Mouse (Mus musculus): ENCODE measurements around the gene Cfap65.

DNA sequence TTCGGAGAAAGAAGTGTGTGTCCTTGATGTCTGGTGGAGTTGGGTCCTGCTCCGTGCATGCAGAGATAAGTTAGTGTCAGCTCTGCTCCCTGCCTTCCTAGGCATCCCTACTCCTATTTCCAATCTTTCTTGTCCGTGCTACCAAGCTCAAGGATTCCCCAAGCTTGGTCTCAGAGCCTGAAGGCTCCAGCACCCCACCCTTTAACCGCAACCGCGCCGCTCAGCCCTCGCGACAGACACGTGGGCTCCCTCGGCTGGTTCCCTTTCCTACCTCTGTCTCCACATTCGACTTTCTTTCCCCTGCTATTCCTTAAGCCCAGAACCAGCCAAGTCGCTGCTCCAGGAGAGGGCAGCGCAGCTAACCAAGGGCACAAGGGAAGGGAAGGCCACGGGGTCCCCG lies 14.7 kb upstream of the Cfap65 start:
- TF ChIP-seq POLR2A (IDR thresholded peaks at IDR 0.05; ENCODE audit: extremely low read depth, insufficient read depth, low read length) (no peak), CTCF (IDR thresholded peaks at IDR 0.05; ENCODE audit: low read depth, low read length) (no peak)
